Mouse (Mus musculus): ENCODE data around the gene Gm5460.

Gm5460 gene

GRCm38 (mm10) chr14:34016381-34016780 is at the start of gene Gm5460:
Gene Gm5460 (plus strand): TSS chr14:34016758.
- DNase-seq (ENCODE audit: low spot score): no peak

GRCm38 (mm10) chr14:33972679-33973078 is 43.9 kb upstream of the Gm5460 start:
- peak; percentile 61 for DNase-seq (ENCODE audit: low spot score)

- DNase-seq (ENCODE audit: low spot score): no peak
These were observed 41.8 kb upstream of the Gm5460 start for GRCm38 (mm10) chr14:33974752-33975151.

DNA sequence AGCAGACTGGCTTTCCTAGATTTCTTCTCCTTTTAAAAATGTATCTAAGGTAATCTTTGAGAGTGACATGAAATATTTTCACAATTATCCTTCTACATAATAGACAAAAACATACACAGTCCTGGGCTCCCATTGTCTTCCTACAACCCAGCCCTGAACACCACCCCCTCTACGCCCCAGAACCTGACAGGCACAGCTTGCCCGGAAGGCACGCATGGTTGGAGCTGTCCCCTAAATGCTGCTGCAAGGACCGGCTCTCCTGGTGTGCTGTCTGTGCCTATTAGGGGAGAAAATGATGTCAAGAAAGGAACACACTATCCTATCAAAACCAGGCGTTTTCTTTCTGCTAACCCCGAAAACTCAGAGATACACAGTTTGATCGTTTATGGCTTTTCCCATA is 38.8 kb upstream of the Gm5460 start:
- DNase-seq (ENCODE audit: low spot score): no peak

GRCm38 (mm10) chr14:33978604-33979059 is 37.9 kb upstream of the Gm5460 start, which contains the start of gene Zfp488:
Gene Zfp488 (minus strand): TSS chr14:33978764.
- DNase-seq (ENCODE audit: low spot score): peak; percentile 49

- DNase-seq (ENCODE audit: low spot score): no peak
These were observed 27.4 kb upstream of the Gm5460 start for GRCm38 (mm10) chr14:33989201-33989600.

DNA sequence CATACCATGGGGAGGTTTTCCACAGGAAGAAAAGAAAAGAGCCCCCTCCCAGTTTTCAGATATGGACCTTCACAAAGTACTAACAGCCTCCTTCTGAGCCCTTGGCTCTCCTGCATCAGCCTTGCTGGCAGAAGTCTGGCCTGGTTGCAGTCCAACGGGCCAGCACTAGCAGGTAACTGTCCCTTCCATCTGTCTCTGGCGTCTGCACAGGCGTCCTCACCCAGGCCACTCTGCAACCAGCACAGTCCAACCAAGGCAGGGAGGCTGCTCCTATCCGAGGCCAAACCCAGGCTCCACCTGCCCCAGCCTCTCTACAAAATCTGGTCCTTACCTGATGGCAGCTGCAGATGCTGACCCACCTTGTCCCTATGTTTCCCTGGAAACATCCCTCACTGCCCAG is 24.6 kb upstream of the Gm5460 start:
- DNase-seq (ENCODE audit: low spot score): no peak

DNA sequence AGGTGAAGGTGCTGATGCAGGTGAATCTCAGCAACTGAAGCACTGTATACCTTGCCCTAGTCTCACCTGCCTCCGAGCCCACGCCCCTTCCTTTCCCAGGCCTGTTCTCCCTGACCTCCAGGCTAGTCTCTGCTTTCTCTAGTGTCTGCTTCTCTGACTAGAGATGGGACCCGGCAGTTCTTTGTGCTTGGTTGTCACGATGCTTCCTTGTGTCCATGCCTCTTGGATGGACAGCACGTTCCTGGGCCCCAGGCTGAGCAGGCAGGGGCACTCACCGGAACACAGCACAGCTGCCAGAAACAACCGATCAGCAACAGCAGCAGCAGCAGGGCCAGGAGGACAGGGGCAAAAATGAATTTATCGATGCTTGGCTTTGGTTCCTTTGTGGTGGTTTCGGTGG is 23.5 kb upstream of the Gm5460 start:
- DNase-seq (ENCODE audit: low spot score): no peak

DNA sequence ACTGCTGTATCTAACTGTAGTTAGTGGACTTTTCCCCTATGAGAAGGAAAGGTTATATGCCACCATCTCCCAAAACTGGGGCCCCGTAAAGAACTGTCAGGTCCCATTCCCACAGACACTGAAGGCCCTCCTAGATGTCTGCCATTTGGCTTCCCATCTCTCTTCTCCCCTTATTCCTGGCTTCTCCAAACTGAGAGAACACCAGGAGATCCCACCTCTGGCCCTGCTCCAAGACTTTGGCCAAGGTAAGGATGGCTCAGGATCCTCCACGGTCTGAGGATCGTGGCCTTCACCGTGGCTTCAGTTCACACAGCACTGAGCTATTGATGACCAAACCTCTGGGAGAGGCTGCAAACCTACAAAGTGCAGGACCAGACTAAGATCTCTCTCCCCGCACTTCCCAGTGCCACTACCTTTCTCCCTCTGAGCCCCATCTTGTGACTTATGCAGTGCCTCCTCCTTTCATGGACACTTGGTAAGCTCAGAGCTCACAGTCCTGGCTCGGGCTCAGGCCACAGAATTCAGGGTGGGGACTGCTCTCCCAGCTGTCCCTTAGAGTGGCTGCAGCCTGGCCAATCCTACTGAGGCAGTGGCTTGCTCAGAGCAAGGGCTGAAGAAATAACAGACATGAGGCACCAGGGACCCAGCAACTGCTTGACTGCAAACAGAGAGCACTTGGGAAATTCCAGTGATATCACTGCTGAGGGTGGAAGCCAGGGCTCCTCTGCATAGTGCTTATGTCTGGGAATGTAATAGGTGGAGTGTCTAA is 22.9 kb upstream of the Gm5460 start:
- no peak for DNase-seq (ENCODE audit: low spot score)

- DNase-seq (ENCODE audit: low spot score): peak; percentile 12
These were observed 19.1 kb upstream of the Gm5460 start for GRCm38 (mm10) chr14:33997427-33997826.

GRCm38 (mm10) chr14:34000076-34000475 is 16.5 kb upstream of the Gm5460 start:
- no peak for DNase-seq (ENCODE audit: low spot score)

- no peak for DNase-seq (ENCODE audit: low spot score)
These were observed 15.1 kb upstream of the Gm5460 start for GRCm38 (mm10) chr14:34001445-34001844.

DNA sequence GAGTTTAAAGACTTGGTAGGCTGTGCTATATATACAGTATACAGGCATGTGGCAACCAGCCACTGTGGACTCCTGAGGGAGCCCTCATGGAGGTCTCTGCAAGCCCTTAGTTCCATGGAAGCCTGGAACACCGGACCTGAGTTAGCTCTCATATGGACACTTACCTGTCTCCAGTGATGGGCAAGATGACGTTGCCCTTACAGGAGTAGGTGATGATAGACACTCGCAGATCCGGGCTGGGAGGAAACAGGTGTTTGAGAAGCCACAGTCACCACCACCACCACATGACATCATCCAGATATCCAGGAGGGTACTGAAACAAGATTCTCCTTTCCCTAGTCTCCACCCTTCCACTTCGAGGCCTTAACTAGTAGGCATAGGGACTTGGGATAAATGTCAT is 14.2 kb upstream of the Gm5460 start:
- no peak for DNase-seq (ENCODE audit: low spot score)

DNA sequence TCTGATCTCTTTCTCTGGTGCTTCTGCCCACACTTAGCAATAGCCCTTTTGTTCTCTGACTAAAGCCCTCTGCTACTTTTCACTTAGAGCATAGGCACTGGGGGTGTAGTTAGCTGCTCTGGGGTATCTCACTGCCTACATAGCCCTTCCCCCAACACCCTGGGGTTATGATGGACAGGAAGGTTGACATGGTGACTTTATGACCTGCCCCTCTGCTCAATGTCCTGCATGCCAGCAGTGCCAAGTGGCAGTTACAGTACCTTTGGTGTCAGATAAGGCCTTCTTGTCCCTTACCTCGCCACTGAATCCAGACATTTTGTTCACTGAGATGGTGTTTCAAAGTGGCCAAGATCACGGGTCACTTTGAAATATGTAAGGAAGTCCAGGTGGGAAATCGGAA is 1.5 kb upstream of the Gm5460 start, which contains the start of gene Gm30083:
Gene Gm30083 (minus strand): TSS at position 120 of the 400 bp plus-strand sequence.
- DNase-seq (ENCODE audit: low spot score): no peak

DNA sequence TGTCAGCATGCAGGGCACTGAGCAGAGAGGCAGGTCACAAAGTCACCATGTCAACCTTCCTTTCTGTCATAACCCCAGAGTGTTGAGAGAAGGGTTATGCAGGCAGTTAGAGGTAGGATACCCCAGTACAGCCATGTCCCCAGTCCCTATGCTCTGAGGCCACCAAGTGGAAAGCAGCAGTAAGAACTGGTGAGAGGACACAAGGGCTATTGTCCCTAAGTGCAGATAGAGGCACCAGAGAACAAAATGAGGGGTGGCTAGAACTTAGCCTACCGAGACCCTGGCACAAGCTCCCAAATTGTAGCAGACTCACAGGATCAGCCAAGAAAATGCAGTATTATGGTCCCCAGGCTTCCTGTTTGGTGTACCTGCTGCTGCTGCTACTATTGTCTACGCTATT is 380 bp downstream of the Gm5460 start:
- no peak for DNase-seq (ENCODE audit: low spot score)

DNA sequence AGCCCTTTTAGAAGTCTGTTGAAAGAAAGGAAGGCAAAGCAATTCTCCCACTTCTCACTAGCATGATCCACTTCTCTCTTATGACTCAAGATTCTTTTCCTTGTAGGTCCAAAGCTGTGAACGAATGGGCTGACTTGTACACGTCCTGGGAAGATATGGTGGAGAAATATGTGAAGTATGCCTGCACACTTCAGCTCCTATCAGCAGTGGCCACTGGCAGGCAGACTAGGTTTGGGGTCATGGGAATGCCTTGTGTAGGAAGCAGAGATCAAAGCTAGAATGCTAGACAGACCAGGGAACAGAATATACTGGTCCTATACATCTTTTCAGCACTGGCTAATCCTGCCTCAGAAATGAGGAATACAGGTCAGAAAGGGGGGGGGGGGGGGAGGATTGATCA is 10.2 kb downstream of the Gm5460 start:
- DNase-seq (ENCODE audit: low spot score): no peak

DNA sequence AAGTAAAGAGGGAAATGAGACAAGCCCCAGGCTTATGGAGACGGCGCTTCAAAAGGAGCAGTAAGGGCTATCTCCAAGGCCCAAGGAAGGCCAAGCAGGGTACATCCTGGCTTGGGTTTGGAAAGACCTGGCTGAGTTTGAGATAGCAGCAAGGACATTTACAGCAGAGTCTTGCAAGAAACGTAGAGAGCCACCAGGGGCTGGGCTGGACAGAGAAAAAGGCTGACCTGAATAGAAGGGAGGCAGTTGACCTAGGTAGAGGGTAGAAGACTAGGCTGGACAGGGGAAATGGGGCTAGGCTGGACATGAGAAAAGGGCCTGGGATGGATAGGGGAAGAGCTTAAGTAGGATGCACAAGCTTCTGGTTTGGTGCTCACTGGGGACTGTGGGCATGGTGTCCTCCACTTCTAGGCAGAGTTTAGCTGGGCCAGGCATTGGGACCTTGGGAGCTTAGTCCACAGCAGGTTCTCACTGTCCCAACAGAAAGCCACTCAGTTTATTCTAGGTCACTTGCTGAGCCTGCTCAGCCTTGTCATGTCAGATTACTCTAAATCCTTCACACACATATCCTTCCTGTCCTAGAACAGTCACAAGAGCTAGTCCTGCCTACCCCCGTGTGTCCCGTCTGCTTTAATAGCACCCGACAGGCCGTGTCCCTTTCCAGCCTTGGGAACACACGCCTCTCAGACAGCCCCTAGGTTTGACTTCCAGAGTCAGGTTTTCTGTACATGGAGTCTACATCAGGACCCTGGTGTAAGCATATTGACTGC is 17.5 kb downstream of the Gm5460 start:
- DNase-seq (ENCODE audit: low spot score): no peak

- no peak for DNase-seq (ENCODE audit: low spot score)
These were observed 24.7 kb downstream of the Gm5460 start for GRCm38 (mm10) chr14:34041241-34041640.

DNA sequence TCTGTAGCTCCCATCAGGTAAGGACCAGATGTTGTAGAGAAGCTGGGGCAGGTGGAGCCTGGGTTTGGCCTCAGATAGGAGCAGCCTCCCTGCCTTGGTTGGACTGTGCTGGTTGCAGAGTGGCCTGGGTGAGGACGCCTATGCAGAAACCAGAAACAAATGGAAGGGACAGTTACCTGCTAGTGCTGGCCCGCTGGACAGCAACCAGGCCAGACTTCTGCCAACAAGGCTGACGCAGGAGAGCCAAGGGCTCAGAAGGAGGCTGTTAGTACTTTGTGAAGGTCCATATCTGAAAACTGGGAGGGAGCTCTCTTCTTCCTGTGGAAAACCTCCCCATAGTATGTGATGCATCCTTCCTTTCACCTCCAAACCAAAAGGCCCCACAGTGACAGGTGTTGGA is 26.8 kb downstream of the Gm5460 start:
- no peak for DNase-seq (ENCODE audit: low spot score)

- DNase-seq (ENCODE audit: low spot score): no peak
These were observed 33.7 kb downstream of the Gm5460 start for GRCm38 (mm10) chr14:34050101-34050779.

DNA sequence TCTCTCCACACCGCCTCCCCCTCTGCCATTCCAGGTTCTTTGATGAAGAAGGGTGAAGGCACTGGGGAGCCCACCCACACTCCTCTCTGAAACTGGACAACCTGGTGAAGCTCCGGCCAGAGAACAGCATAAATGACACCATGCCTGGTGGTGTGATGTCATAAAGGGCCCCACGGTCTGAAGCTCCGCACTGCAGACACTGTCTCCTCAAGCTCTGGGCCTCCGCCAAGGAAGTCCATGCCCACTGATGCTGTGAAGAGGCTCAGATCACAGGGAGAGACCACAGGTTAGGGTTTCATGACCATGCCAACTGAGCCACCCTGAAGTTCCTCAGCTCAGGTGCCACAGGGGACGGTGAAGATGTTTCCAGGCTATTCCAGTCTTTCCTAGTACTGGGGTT is 36.0 kb downstream of the Gm5460 start, which contains the start of gene Antxrl:
Gene Antxrl (plus strand): TSS at position 192 of the 400 bp plus-strand sequence.
- DNase-seq (ENCODE audit: low spot score): no peak

DNA sequence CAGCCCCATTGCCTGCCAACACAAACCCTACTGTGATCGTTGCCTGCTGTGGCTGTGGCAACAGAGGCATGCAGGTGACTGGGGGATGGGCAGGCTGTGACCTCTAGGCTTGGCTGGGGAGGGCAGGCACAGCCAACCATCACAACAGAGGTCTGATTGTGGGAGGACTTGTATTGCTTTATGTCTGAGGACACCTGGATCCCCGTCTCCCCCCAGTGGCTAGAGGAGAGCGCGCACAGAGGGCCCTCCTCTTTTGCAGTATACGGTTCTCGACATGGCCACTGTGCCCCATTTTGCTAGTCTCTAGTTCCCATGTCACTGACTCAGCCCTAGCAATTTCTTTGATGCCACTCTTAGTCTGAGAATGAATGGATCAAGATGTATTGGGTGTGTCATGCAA is 55.1 kb downstream of the Gm5460 start:
- DNase-seq (ENCODE audit: low spot score): peak; percentile 36

DNA sequence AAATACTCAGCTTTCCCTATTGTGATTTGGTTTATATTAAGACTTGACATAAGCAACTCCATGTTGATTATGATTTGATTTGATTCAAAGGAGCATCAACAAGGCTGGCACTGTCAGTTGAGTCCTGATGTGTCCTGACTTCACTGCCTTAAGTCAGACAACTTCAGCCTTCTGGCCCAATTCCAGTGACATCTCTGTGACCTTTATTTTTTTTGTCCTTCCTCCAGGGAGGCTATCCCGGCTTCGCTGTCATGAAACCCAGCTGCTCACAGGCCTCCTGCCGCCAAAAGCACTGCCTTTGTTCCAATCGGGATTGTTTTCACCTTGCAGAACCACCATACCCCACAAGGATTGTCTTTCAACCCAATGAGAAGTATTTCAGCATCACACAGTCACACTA is 58.8 kb downstream of the Gm5460 start:
- no peak for DNase-seq (ENCODE audit: low spot score)
